Mouse (Mus musculus): Measurements from ENCODE around the gene Park7. TPM values are rescaled to one million over a fixed set of nuclear protein-coding genes. Genes with fewer than 3 reads are reported as not detected.
"Not testable (repeated sequence)": the region's sequence is repeated elsewhere in the genome, so short reads cannot be mapped to it uniquely, and the experiment has no call there.

Park7 gene
- polyA plus RNA-seq, 1 experiment from 2014 or later: 372 TPM

DNA sequence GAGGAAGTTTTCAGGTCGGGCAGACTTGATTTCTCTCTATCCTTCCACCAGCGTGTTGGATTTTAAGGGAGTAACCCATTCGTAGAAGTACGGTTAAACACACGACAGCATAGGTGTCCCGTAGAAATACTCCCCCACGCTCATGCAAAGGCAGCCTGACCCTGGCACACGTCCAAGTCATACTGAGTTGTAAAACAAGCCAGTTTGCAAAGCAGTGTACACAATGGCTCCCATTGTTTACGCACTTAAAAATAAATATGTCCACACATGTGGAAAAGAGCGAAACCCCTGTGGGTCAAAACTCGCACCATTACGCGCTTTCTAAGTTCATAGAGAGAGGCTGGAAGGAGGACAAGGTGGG is 24.3 kb downstream of the Park7 start:
- Histone ChIP-seq H3K4me2 (peak overlapping the region; percentile 29), H3K27me3 (no peaks in the 10 kb centered on the region), H3K9ac (no peak overlapping the region), H3K4me3 (no peak overlapping the region), H3K4me1 (replicated peaks) (no peaks in the 10 kb centered on the region), H3K9me3 (no peaks in the 10 kb centered on the region), H3K27ac (replicated peaks) (no peak overlapping the region), H3K36me3 (no peaks in the 10 kb centered on the region)
- WGBS: 47% methylated on average over 13 of the region's 13 CpGs
- no peak for ATAC-seq (ENCODE audit: low FRiP score, low read depth)

- H3K36me3 ChIP-seq: no peaks in the 10 kb centered on the region
- H3K9me3 ChIP-seq: no peaks in the 10 kb centered on the region
- H3K4me1 ChIP-seq (replicated peaks): no peaks in the 10 kb centered on the region
- H3K27me3 ChIP-seq: no peaks in the 10 kb centered on the region
- 39% methylated on average over 20 of the region's 20 CpGs for WGBS
- H3K9ac ChIP-seq: no peak overlapping the region
- H3K4me2 ChIP-seq: peak overlapping the region; percentile 29
- no peak for ATAC-seq (ENCODE audit: low FRiP score, low read depth)
- H3K4me3 ChIP-seq: no peak overlapping the region
- H3K27ac ChIP-seq (replicated peaks): no peak overlapping the region
These were observed 24.8 kb downstream of the Park7 start for GRCm38 (mm10) chr4:150889273-150889954.

- Histone ChIP-seq H3K4me3 (no peak overlapping the region), H3K27me3 (no peaks in the 10 kb centered on the region), H3K27ac (replicated peaks) (no peak overlapping the region), H3K9me3 (no peaks in the 10 kb centered on the region), H3K4me2 (no peak overlapping the region), H3K4me1 (replicated peaks) (no peaks in the 10 kb centered on the region), H3K36me3 (no peaks in the 10 kb centered on the region), H3K9ac (no peak overlapping the region)
- ATAC-seq (ENCODE audit: low FRiP score, low read depth): no peak
- WGBS: 87% methylated on average over 4 of the region's 4 CpGs
These were observed 25.7 kb downstream of the Park7 start for GRCm38 (mm10) chr4:150888492-150888891.

- H3K4me2 ChIP-seq: no peak overlapping the region
- H3K9me3 ChIP-seq: no peaks in the 10 kb centered on the region
- no peaks in the 10 kb centered on the region for H3K36me3 ChIP-seq
- ATAC-seq (ENCODE audit: low FRiP score, low read depth): no peak
- no peaks in the 10 kb centered on the region for H3K4me1 ChIP-seq (replicated peaks)
- no peak overlapping the region for H3K9ac ChIP-seq
- no peaks in the 10 kb centered on the region for H3K27me3 ChIP-seq
- H3K4me3 ChIP-seq: no peak overlapping the region
- no peak overlapping the region for H3K27ac ChIP-seq (replicated peaks)
- 85% methylated on average over 5 of the region's 5 CpGs for WGBS
These were observed 26.3 kb downstream of the Park7 start for GRCm38 (mm10) chr4:150887903-150888302.

DNA sequence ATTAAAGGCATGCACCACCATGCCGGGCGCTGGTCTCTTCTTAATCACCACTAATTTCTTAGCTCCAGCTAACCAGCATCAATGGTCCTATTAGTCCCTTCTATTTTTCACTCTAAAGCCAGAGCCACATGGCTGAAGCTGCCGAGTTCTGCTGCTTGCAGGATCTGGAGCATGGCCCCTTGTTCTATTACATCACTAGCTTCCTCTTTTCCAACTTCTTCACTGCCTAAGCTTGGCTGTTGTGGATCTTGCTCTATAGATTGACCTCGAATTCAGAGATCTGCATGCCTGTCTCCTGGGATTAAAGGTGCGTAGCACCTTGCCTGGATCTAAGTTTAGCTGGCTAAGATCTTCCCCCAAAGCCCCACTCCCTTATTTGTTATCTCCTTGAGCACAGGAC is 31.6 kb downstream of the Park7 start:
- no peak overlapping the region for H3K4me2 ChIP-seq
- H3K9ac ChIP-seq: no peak overlapping the region
- WGBS: 89% methylated on average over 5 of the region's 5 CpGs
- no peaks in the 10 kb centered on the region for H3K27me3 ChIP-seq
- no peaks in the 10 kb centered on the region for H3K4me1 ChIP-seq (replicated peaks)
- no peak for ATAC-seq (ENCODE audit: low FRiP score, low read depth)
- peaks cover 4% of the 10 kb centered on the region; the same call in 1 of the 2 replicates for H3K9me3 ChIP-seq
- no peaks in the 10 kb centered on the region for H3K36me3 ChIP-seq
- no peak overlapping the region for H3K4me3 ChIP-seq
- H3K27ac ChIP-seq (replicated peaks): no peak overlapping the region

GRCm38 (mm10) chr4:150880364-150880763 is 33.9 kb downstream of the Park7 start:
- Histone ChIP-seq H3K9ac (no peak overlapping the region), H3K4me2 (no peak overlapping the region), H3K36me3 (no peaks in the 10 kb centered on the region), H3K4me1 (replicated peaks) (no peaks in the 10 kb centered on the region), H3K27me3 (no peaks in the 10 kb centered on the region), H3K9me3 (peaks cover 4% of the 10 kb centered on the region; the same call in 1 of the 2 replicates), H3K27ac (replicated peaks) (no peak overlapping the region), H3K4me3 (no peak overlapping the region)
- 83% methylated on average over 5 of the region's 5 CpGs for WGBS
- no peak for ATAC-seq (ENCODE audit: low FRiP score, low read depth)

DNA sequence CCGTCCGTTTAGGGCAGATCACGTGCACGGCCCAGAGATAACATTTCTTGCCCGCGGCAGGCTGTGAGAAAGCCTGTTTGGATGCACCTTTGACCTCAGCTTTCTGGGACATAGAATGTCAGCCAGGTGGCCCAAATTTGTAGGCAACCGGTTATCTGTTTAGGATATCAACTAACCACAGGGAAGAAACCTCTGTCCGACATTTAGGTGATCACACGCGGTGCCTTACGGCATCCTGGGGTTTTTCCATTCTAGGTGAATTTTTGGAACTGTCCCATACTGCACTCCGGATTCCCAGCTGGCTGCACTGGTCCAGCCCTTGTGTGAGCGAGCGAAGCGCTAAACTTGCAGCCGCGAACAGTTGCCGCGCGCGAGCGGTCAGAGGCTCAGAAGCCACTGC is 34.6 kb downstream of the Park7 start:
- Histone ChIP-seq H3K27me3 (no peaks in the 10 kb centered on the region), H3K9me3 (peaks cover 4% of the 10 kb centered on the region; the same call in 1 of the 2 replicates), H3K9ac (no peak overlapping the region), H3K36me3 (no peaks in the 10 kb centered on the region), H3K4me1 (replicated peaks) (no peaks in the 10 kb centered on the region), H3K4me2 (no peak overlapping the region), H3K4me3 (no peak overlapping the region), H3K27ac (replicated peaks) (no peak overlapping the region)
- WGBS: 96% methylated on average over 22 of the region's 22 CpGs
- no peak for ATAC-seq (ENCODE audit: low FRiP score, low read depth)

DNA sequence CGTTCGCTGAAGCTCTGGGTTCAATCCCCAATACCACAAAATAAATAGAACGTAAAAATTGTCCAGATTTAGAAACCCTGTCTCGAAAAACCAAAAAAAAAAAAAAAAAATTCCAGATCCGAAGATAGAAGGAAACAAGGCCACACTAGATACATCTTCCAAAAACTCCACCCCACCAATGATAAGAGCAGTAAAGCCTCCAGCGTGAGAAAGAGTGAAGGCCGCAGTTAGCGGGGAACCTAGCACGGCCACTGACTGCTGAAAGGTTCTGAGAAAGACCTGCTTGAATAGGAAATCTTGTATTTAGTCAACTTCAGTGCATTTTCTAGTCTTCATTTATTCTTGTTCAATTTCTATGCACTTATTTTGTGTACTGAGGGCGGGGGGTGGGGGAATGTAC is 38.8 kb downstream of the Park7 start:
- peaks cover 17% of the 10 kb centered on the region for H3K4me1 ChIP-seq (replicated peaks)
- H3K4me3 ChIP-seq: no peak overlapping the region
- no peaks in the 10 kb centered on the region for H3K36me3 ChIP-seq
- H3K9me3 ChIP-seq: peaks cover 4% of the 10 kb centered on the region; the same call in 1 of the 2 replicates
- no peaks in the 10 kb centered on the region for H3K27me3 ChIP-seq
- no peak overlapping the region for H3K27ac ChIP-seq (replicated peaks)
- ATAC-seq (ENCODE audit: low FRiP score, low read depth): no peak
- H3K4me2 ChIP-seq: no peak overlapping the region
- H3K9ac ChIP-seq: no peak overlapping the region
- WGBS: 90% methylated on average over 10 of the region's 10 CpGs

DNA sequence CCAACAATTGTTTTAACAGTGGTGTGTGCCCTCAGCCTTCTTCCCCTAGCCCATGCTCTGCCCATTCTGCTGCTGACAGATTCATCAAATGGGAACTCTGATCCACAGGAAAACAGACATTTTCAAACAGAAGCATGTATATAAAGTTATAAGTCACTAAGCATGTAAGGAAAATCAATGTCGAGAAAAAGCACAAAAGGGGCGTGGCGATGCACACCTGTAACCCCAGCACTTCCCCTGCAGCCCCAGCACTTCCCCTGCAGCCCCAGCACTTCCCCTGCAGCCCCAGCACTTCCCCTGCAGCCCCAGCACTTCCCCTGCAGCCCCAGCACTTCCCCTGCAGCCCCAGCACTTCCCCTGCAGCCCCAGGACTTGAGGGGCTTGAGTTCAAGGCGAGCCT is 39.8 kb downstream of the Park7 start:
- H3K4me3 ChIP-seq; H3K4me2 ChIP-seq; ATAC-seq (ENCODE audit: low FRiP score, low read depth); H3K9me3 ChIP-seq; H3K27ac ChIP-seq (replicated peaks); H3K27me3 ChIP-seq; H3K36me3 ChIP-seq; H3K9ac ChIP-seq: not testable (repeated sequence)
- peaks cover 17% of the 10 kb centered on the region for H3K4me1 ChIP-seq (replicated peaks)
- WGBS: 72% methylated on average over 4 of the region's 4 CpGs

GRCm38 (mm10) chr4:150872681-150873080 is 41.6 kb downstream of the Park7 start:
- Histone ChIP-seq H3K4me2 (no peak overlapping the region), H3K27ac (replicated peaks) (peak overlapping the region; percentile 61), H3K36me3 (peaks cover 6% of the 10 kb centered on the region; the same call in 1 of the 2 replicates), H3K4me1 (replicated peaks) (peaks cover 17% of the 10 kb centered on the region), H3K27me3 (no peaks in the 10 kb centered on the region), H3K4me3 (no peak overlapping the region), H3K9me3 (no peaks in the 10 kb centered on the region), H3K9ac (no peak overlapping the region)
- WGBS: 87% methylated on average over 8 of the region's 8 CpGs
- no peak for ATAC-seq (ENCODE audit: low FRiP score, low read depth)

- no peak overlapping the region for H3K4me2 ChIP-seq
- peaks cover 11% of the 10 kb centered on the region; the same call in 1 of the 2 replicates for H3K36me3 ChIP-seq
- no peak overlapping the region for H3K9ac ChIP-seq
- 40% methylated on average over 9 of the region's 9 CpGs for WGBS
- H3K4me1 ChIP-seq (replicated peaks): peaks cover 17% of the 10 kb centered on the region
- H3K27ac ChIP-seq (replicated peaks): peak overlapping the region; percentile 61
- ATAC-seq (ENCODE audit: low FRiP score, low read depth): peak; percentile 61
- no peak overlapping the region for H3K4me3 ChIP-seq
- H3K9me3 ChIP-seq: no peaks in the 10 kb centered on the region
- H3K27me3 ChIP-seq: no peaks in the 10 kb centered on the region
These were observed 42.0 kb downstream of the Park7 start for GRCm38 (mm10) chr4:150872139-150872651.

- Histone ChIP-seq H3K4me2 (no peak overlapping the region), H3K9ac (no peak overlapping the region), H3K36me3 (peaks cover 17% of the 10 kb centered on the region; the same call in 1 of the 2 replicates), H3K4me3 (no peak overlapping the region), H3K9me3 (no peaks in the 10 kb centered on the region), H3K27ac (replicated peaks) (peak overlapping the region; percentile 61), H3K27me3 (no peaks in the 10 kb centered on the region), H3K4me1 (replicated peaks) (peaks cover 17% of the 10 kb centered on the region)
- 24% methylated on average over 10 of the region's 10 CpGs for WGBS
- ATAC-seq (ENCODE audit: low FRiP score, low read depth): peak; percentile 81
These were observed 42.7 kb downstream of the Park7 start for GRCm38 (mm10) chr4:150871392-150872138.
